Mouse (Mus musculus): ENCODE data around the gene Sh3pxd2a.

Sh3pxd2a gene

GRCm38 (mm10) chr19:47457711-47458503, 6.3 kb downstream of the Sh3pxd2a start:
- no peak for DNase-seq (ENCODE audit: low spot score in 2 of 2)

GRCm38 (mm10) chr19:47456021-47456420, 8.2 kb downstream of the Sh3pxd2a start:
- no peak for DNase-seq (ENCODE audit: low spot score in 2 of 2)

- DNase-seq (ENCODE audit: low spot score in 2 of 2): no peak
Measured at GRCm38 (mm10) chr19:47455001-47455755, 9.0 kb downstream of the Sh3pxd2a start.

- no peak for DNase-seq (ENCODE audit: low spot score in 2 of 2)
Measured at GRCm38 (mm10) chr19:47454167-47455000, 9.8 kb downstream of the Sh3pxd2a start.

- no peak for DNase-seq (ENCODE audit: low spot score in 2 of 2)
Measured at GRCm38 (mm10) chr19:47453352-47453751, 10.8 kb downstream of the Sh3pxd2a start.

GRCm38 (mm10) chr19:47452682-47453081, 11.5 kb downstream of the Sh3pxd2a start:
- no peak for DNase-seq (ENCODE audit: low spot score in 2 of 2)

GRCm38 (mm10) chr19:47452211-47452610, 12.0 kb downstream of the Sh3pxd2a start:
- DNase-seq (ENCODE audit: low spot score in 2 of 2): no peak

GRCm38 (mm10) chr19:47451476-47452113, 12.6 kb downstream of the Sh3pxd2a start:
- DNase-seq (ENCODE audit: low spot score in 2 of 2): no peak

GRCm38 (mm10) chr19:47450261-47451137, 13.7 kb downstream of the Sh3pxd2a start:
- no peak for DNase-seq (ENCODE audit: low spot score in 2 of 2)

- no peak for DNase-seq (ENCODE audit: low spot score in 2 of 2)
Measured at GRCm38 (mm10) chr19:47449513-47450227, 14.5 kb downstream of the Sh3pxd2a start.

- no peak for DNase-seq (ENCODE audit: low spot score in 2 of 2)
Measured at GRCm38 (mm10) chr19:47448618-47449151, 15.5 kb downstream of the Sh3pxd2a start.

GRCm38 (mm10) chr19:47446841-47447365, 17.3 kb downstream of the Sh3pxd2a start:
- peak in 1 of 2 experiments; percentile 72 for DNase-seq (ENCODE audit: low spot score in 2 of 2)

GRCm38 (mm10) chr19:47446130-47446529, 18.1 kb downstream of the Sh3pxd2a start:
- no peak for DNase-seq (ENCODE audit: low spot score in 2 of 2)

- no peak for DNase-seq (ENCODE audit: low spot score in 2 of 2)
Measured at GRCm38 (mm10) chr19:47445726-47446125, 18.5 kb downstream of the Sh3pxd2a start.

- no peak for DNase-seq (ENCODE audit: low spot score in 2 of 2)
Measured at GRCm38 (mm10) chr19:47444488-47444887, 19.7 kb downstream of the Sh3pxd2a start.

GRCm38 (mm10) chr19:47442294-47442627, 21.9 kb downstream of the Sh3pxd2a start:
- DNase-seq (ENCODE audit: low spot score in 2 of 2): no peak

- DNase-seq (ENCODE audit: low spot score in 2 of 2): no peak
Measured at GRCm38 (mm10) chr19:47441541-47442293, 22.5 kb downstream of the Sh3pxd2a start.

GRCm38 (mm10) chr19:47440967-47441366, 23.2 kb downstream of the Sh3pxd2a start:
- DNase-seq (ENCODE audit: low spot score in 2 of 2): no peak

- DNase-seq (ENCODE audit: low spot score in 2 of 2): no peak
Measured at GRCm38 (mm10) chr19:47440435-47440803, 23.8 kb downstream of the Sh3pxd2a start.

All from natural killer cell, adult 2 months (primary cell).